Mouse (Mus musculus): Measurements from ENCODE around the gene Hs3st3b1.

GRCm38 (mm10) chr11:63925161-63925582, 3.1 kb upstream of the Hs3st3b1 start:
- TF ChIP-seq CTCF (IDR thresholded peaks at IDR 0.05; ENCODE audit: control insufficient read depth, insufficient read depth, low read length) (peak; percentile 62), POLR2A (IDR thresholded peaks at IDR 0.05; ENCODE audit: borderline replicate concordance, control insufficient read depth, low read depth, low read length) (no peak)

Data from bone marrow, adult 2 months (tissue).